Comparison of ENCODE assay signal across 20 mouse cellular contexts in the genomic region with DNA sequence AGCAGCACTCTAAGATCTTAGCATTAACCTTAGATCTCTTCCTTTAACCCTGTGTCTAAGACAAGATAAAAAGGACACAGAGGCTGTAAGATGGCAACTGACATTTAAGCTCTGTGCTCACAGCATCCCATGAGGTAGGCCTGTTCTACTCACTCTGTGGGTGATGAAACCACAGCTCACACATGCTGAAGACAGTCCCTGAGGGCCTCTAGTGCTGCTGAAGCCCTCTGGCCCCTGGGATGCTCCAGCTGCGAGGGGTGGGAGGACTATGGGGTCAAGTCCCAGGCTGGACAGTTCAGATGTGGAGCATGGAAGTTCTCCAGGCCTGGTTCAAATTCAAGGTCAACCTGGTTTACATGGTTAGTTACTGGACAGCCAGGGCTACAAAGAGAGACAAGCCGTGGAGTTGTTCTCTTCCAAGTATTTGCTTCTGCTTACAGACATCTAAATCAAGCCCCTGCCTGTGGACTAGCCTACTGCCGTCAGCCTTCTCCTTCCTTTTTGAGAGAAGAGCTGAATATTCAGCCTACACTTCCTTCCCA. TPM values are rescaled to one million over a fixed set of nuclear protein-coding genes. Genes with fewer than 3 reads are reported as not detected.
DNase-seq lines count a peak whose midpoint lies in the region; ATAC-seq and TF ChIP-seq lines count a peak whose summit lies in the region.
"Had no signal": no experiment of that assay in that cellular context is flagged by ENCODE, and none has a peak within 500 bp of the region (broad histone marks: within the 10 kb centered on the region; RNA-seq: fewer than 3 reads in every experiment).

No protein-coding gene starts in this region.

- TF ChIP-seq POLR2A in CH12.LX (IDR thresholded peaks at IDR 0.05; ENCODE audit: low read depth, low read length) = no peak

- no peak overlapping the region for H3K4me2 ChIP-seq in heart, embryonic 11.5 days
- H3K4me2 ChIP-seq in kidney, embryonic 15.5 days = no peak overlapping the region
- no peak overlapping the region for H3K4me2 ChIP-seq in CH12.LX (ENCODE audit: insufficient read depth, low read depth, poor library complexity, severe bottlenecking)
- no peak overlapping the region for H3K4me2 ChIP-seq in forebrain, embryonic 13.5 days
- H3K4me2 ChIP-seq: forebrain, embryonic 15.5 days; heart, embryonic 13.5 days; liver, embryonic 11.5 days; midbrain, embryonic 12.5 days; neural tube, embryonic 13.5 days had no signal

- dilution Hi-C loops in CH12.LX (cut with MboI; ENCODE audit: extremely low pct_ligation_motif_present, extremely low pct_unique_long_range_greater_than_20kb, low sequenced_read_pairs) = no loop called here

- TF ChIP-seq RAD21 in CH12.LX (IDR thresholded peaks at IDR 0.05; ENCODE audit: low read depth, low read length) = no peak

- in situ Hi-C loops in CH12.LX (cut with MboI; ENCODE audit: low pct_ligation_motif_present, low pct_unique_long_range_greater_than_20kb, low sequenced_read_pairs) = no loop called here

- peak; percentile 85 for DNase-seq in heart, adult 11 months
- peak; percentile 32 to 35 for DNase-seq in kidney, postnatal 36 days
- no peak for DNase-seq in CH12.LX (ENCODE audit: extremely low read depth)
- peak; percentile 30 for DNase-seq in thymus, postnatal 0 days (ENCODE audit: low spot score)
- no peak for DNase-seq in layer of hippocampus, postnatal 36 days
- DNase-seq: cerebellum, adult 9-10 months; heart, postnatal 4 days; left cerebral cortex, postnatal 4 days; lung, adult 2 months had no signal

- no peaks in the 10 kb centered on the region for H3K79me2 ChIP-seq in CH12.LX (replicated peaks; ENCODE audit: control insufficient read depth, extremely low read depth, insufficient read depth, poor library complexity, severe bottlenecking)

- peaks cover 11% of the 10 kb centered on the region for H3K4me1 ChIP-seq in heart, embryonic 11.5 days (ENCODE audit: control insufficient read depth, insufficient read depth, low read length)
- peaks cover 35% of the 10 kb centered on the region for H3K4me1 ChIP-seq in kidney, embryonic 15.5 days
- H3K4me1 ChIP-seq in CH12.LX (ENCODE audit: control insufficient read depth in 1 of 2, insufficient read depth in 2 of 2) = peaks cover 11 to 63% of the 10 kb centered on the region in 2 experiments; a peak in 3 of 4 replicates
- no peaks in the 10 kb centered on the region for H3K4me1 ChIP-seq in forebrain, embryonic 13.5 days
- H3K4me1 ChIP-seq: forebrain, embryonic 15.5 days had no signal

- H3K9me3 ChIP-seq in heart, embryonic 11.5 days (replicated peaks; ENCODE audit: control insufficient read depth, low read length) = no peaks in the 10 kb centered on the region
- no peaks in the 10 kb centered on the region for H3K9me3 ChIP-seq in kidney, embryonic 15.5 days (replicated peaks)
- H3K9me3 ChIP-seq in CH12.LX (replicated peaks; ENCODE audit: low read length) = no peaks in the 10 kb centered on the region
- H3K9me3 ChIP-seq in forebrain, embryonic 13.5 days (replicated peaks) = no peaks in the 10 kb centered on the region
- H3K9me3 ChIP-seq: forebrain, embryonic 15.5 days; heart, embryonic 13.5 days; midbrain, embryonic 12.5 days; neural tube, embryonic 13.5 days had no signal

- ATAC-seq in heart, embryonic 11.5 days (replicated peaks; ENCODE audit: insufficient number of reproducible peaks, low FRiP score, low TSS enrichment) = no peak
- no peak for ATAC-seq in kidney, embryonic 15.5 days (replicated peaks; ENCODE audit: low FRiP score)
- ATAC-seq in forebrain, embryonic 13.5 days = no peak
- ATAC-seq: forebrain, embryonic 15.5 days; hindbrain, embryonic 16.5 days; intestine, embryonic 16.5 days had no signal

- WGBS in heart, embryonic 11.5 days (ENCODE audit: insufficient replicate concordance) = 75% methylated on average over 3 of the region's 3 CpGs
- WGBS in kidney, embryonic 15.5 days = 50% methylated on average over 3 of the region's 3 CpGs
- 95% methylated on average over 3 of the region's 3 CpGs for WGBS in forebrain, embryonic 13.5 days

- no peak overlapping the region for H3K4me3 ChIP-seq in heart, embryonic 11.5 days (ENCODE audit: low read depth, low read length)
- no peak overlapping the region for H3K4me3 ChIP-seq in kidney, embryonic 15.5 days (replicated peaks)
- no peak overlapping the region for H3K4me3 ChIP-seq in CH12.LX (replicated peaks in 1 of 3; ENCODE audit: low read depth in 2 of 3, low read length in 2 of 3, poor library complexity in 1 of 3)
- H3K4me3 ChIP-seq in forebrain, embryonic 13.5 days = no peak overlapping the region
- H3K4me3 ChIP-seq: forebrain, embryonic 15.5 days; heart, embryonic 13.5 days; layer of hippocampus, adult 2 months; midbrain, embryonic 12.5 days; neural tube, embryonic 13.5 days had no signal

- no peak overlapping the region for H3K27ac ChIP-seq in heart, embryonic 11.5 days (ENCODE audit: low read depth, low read length)
- H3K27ac ChIP-seq in kidney, embryonic 15.5 days = no peak overlapping the region
- H3K27ac ChIP-seq in CH12.LX (ENCODE audit: insufficient read depth, low read depth) = no peak overlapping the region
- H3K27ac ChIP-seq in forebrain, embryonic 13.5 days = no peak overlapping the region
- H3K27ac ChIP-seq: forebrain, embryonic 15.5 days; heart, embryonic 13.5 days; layer of hippocampus, adult 2 months; midbrain, embryonic 12.5 days; neural tube, embryonic 13.5 days had no signal

- H3K36me3 ChIP-seq in heart, embryonic 11.5 days (ENCODE audit: control insufficient read depth, insufficient read depth, low read length) = no peaks in the 10 kb centered on the region
- H3K36me3 ChIP-seq in kidney, embryonic 15.5 days = no peaks in the 10 kb centered on the region
- H3K36me3 ChIP-seq in CH12.LX (replicated peaks in 1 of 2; ENCODE audit: control insufficient read depth in 1 of 2, insufficient read depth in 1 of 2, low read length in 1 of 2) = peaks cover 0 to 25% of the 10 kb centered on the region in 2 experiments
- H3K36me3 ChIP-seq in forebrain, embryonic 13.5 days (ENCODE audit: poor library complexity, severe bottlenecking) = no peaks in the 10 kb centered on the region
- H3K36me3 ChIP-seq: forebrain, embryonic 15.5 days; heart, embryonic 13.5 days; midbrain, embryonic 12.5 days; neural tube, embryonic 13.5 days had no signal

- TF ChIP-seq CTCF in CH12.LX (conservative IDR thresholded peaks at IDR 0.05 in 1 of 2, IDR thresholded peaks at IDR 0.05 in 1 of 2; ENCODE audit: low read depth in 2 of 2, low read length in 2 of 2) = no peak

- no peak overlapping the region for H3K9ac ChIP-seq in heart, embryonic 11.5 days (ENCODE audit: low read depth, low read length)
- H3K9ac ChIP-seq in kidney, embryonic 15.5 days = no peak overlapping the region
- 0 out of 2 replicates have a peak overlapping the region, but pooled peaks have one; percentile 2 for H3K9ac ChIP-seq in CH12.LX (ENCODE audit: insufficient read depth, low read depth)
- no peak overlapping the region for H3K9ac ChIP-seq in forebrain, embryonic 13.5 days
- H3K9ac ChIP-seq: forebrain, embryonic 15.5 days; heart, embryonic 13.5 days; midbrain, embryonic 12.5 days; neural tube, embryonic 13.5 days had no signal

- no peak for TF ChIP-seq EP300 in CH12.LX (IDR thresholded peaks at IDR 0.05; ENCODE audit: low read length)

- H3K27me3 ChIP-seq in heart, embryonic 11.5 days (ENCODE audit: control insufficient read depth, insufficient read depth, low read length) = no peaks in the 10 kb centered on the region
- no peaks in the 10 kb centered on the region for H3K27me3 ChIP-seq in kidney, embryonic 15.5 days
- no peaks in the 10 kb centered on the region for H3K27me3 ChIP-seq in CH12.LX (replicated peaks)
- H3K27me3 ChIP-seq in forebrain, embryonic 13.5 days = no peaks in the 10 kb centered on the region
- H3K27me3 ChIP-seq: forebrain, embryonic 15.5 days; heart, embryonic 13.5 days; midbrain, embryonic 12.5 days; neural tube, embryonic 13.5 days had no signal

TF ChIP-seq in CH12.LX, 34 proteins besides CTCF, POLR2A, EP300 and RAD21:
- TF ChIP-seq PAX5 (IDR thresholded peaks at IDR 0.05; ENCODE audit: low read length) (no peak), KAT2A (IDR thresholded peaks at IDR 0.05; ENCODE audit: insufficient replicate concordance, low read length) (no peak), USF1 (IDR thresholded peaks at IDR 0.05; ENCODE audit: low read depth, low read length) (no peak), SIN3A (IDR thresholded peaks at IDR 0.05; ENCODE audit: low read length) (no peak), IRF4 (IDR thresholded peaks at IDR 0.05; ENCODE audit: low read depth, low read length) (no peak), JUND (conservative IDR thresholded peaks at IDR 0.05; ENCODE audit: low read depth, low read length) (no peak), POLR2AphosphoS2 (IDR thresholded peaks at IDR 0.05; ENCODE audit: low read depth, low read length) (no peak), E2F4 (IDR thresholded peaks at IDR 0.05; ENCODE audit: insufficient replicate concordance, low read depth, low read length) (no peak), CHD2 (IDR thresholded peaks at IDR 0.05; ENCODE audit: low read length) (no peak), ZNF384 (IDR thresholded peaks at IDR 0.05; ENCODE audit: low read depth, low read length) (no peak), RCOR1 (conservative IDR thresholded peaks at IDR 0.05; ENCODE audit: low read depth, low read length) (no peak), JUN (IDR thresholded peaks at IDR 0.05; ENCODE audit: insufficient read depth, low read depth, low read length) (no peak), ZMIZ1 (IDR thresholded peaks at IDR 0.05; ENCODE audit: low read depth, low read length) (no peak), NRF1 (IDR thresholded peaks at IDR 0.05; ENCODE audit: low read depth, low read length) (no peak), MYC (IDR thresholded peaks at IDR 0.05; ENCODE audit: low read depth, low read length) (no peak), ZC3H11A (IDR thresholded peaks at IDR 0.05; ENCODE audit: low read depth, low read length) (no peak), USF2 (conservative IDR thresholded peaks at IDR 0.05; ENCODE audit: low read depth, low read length) (no peak), HCFC1 (IDR thresholded peaks at IDR 0.05; ENCODE audit: low read depth, low read length) (no peak)
TF ChIP-seq in CH12.LX: peak in this region for 0.

RNA-seq across cellular contexts. Expression of gene Txk, which starts 40.8 kb away (rescaled TPM):
- 0.04 TPM in 1 of 2 replicates, not detected in the other for polyA plus RNA-seq in heart, embryonic 11.5 days (2014; fragmentation: Nextera tagmentation; extraction: Ambion mirVana)
- polyA plus RNA-seq in kidney, embryonic 15.5 days (2015; fragmentation: Nextera tagmentation; extraction: Ambion mirVana) = 0.10 TPM in 1 of 2 replicates, not detected in the other
- total RNA-seq in CH12.LX (2012; rRNA removed) (not detected in 2 replicates), CH12.LX (2014; rRNA removed) (0.08 TPM in 1 of 2 replicates, not detected in the other)
- 0.11 TPM in 2 replicates for polyA plus RNA-seq in CH12.LX (2012; ENCODE audit: insufficient read length, low read depth)
- 57.9 and 64.1 TPM in 2 replicates for polyA plus RNA-seq in thymus, postnatal 0 days (2015; fragmentation: Nextera tagmentation; extraction: Ambion mirVana)
- total RNA-seq in layer of hippocampus, postnatal 36 days (2021) = under 1 TPM in 1 of 2 experiments, not detected in 1; 0.10 TPM
- 0.08 TPM in 1 of 2 replicates, not detected in the other for polyA plus RNA-seq in forebrain, embryonic 13.5 days (2015; fragmentation: Nextera tagmentation; extraction: Ambion mirVana)
- total RNA-seq: layer of hippocampus, adult 2 months had no signal
- polyA plus RNA-seq: forebrain, embryonic 15.5 days; liver, embryonic 11.5 days had no signal

Comparison
In these comparisons a context has a peak if more than half of its experiments do, and no peak if none do; other contexts are left out.
1. DNase-seq: peak in heart, adult 11 months (single experiment), kidney, postnatal 36 days (2 of 2) and thymus, postnatal 0 days (single experiment); none in CH12.LX (single experiment) and layer of hippocampus, postnatal 36 days (0 of 2).
2. RNA of gene Txk, which starts 40.8 kb away (polyA plus RNA-seq): 57.9 to 64.1 TPM in thymus, postnatal 0 days; 0.11 TPM in CH12.LX, 0.10 TPM in kidney, embryonic 15.5 days, 0.08 TPM in forebrain, embryonic 13.5 days and 0.04 TPM in heart, embryonic 11.5 days; every median in the first group is over 10 times any median in the second.